Mouse (Mus musculus) cerebellum, adult 2 months (tissue): ENCODE results near the gene Col6a6.

Experiments
- CTCF ChIP-seq: fragments of 200-500 bp; IDR thresholded peaks from 2 replicates; pipeline ENCODE4 v1.5.1; 2011; ENCODE audit warnings: low read depth, mild to moderate bottlenecking, control low read depth, low read length, moderate library complexity, borderline replicate concordance; ENCODE audit not compliant: insufficient read depth
- POLR2A ChIP-seq: fragments of 200-500 bp; IDR thresholded peaks from 2 replicates; pipeline ENCODE4 v1.6.1; 2011; ENCODE audit warnings: low read length, control low read depth, borderline replicate concordance; ENCODE audit not compliant: insufficient read depth

DNA sequence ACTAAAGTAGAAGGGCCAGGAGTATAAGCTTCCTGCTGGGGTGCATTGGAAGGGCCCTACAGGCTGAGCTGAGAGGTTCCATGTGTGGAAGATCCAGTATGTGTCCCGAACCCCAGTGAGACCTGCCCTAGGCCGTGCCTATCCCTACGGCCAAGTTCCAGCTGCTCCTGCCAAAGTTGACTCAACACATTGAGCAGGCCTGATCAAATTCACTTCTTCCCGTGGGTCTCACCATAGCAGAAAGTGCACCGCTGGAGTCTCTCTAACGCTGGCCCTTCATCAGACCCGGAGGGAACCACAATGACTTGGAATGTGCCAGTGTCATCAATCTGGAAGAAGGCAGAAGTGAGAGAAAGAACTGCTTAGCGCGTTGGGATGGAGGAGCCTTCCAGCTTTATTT is 126.0 kb downstream of the Col6a6 start:
- no peak for TF ChIP-seq POLR2A
- TF ChIP-seq CTCF: no peak
